ENCODE assay signal across 14 mouse cellular contexts in the genomic region with DNA sequence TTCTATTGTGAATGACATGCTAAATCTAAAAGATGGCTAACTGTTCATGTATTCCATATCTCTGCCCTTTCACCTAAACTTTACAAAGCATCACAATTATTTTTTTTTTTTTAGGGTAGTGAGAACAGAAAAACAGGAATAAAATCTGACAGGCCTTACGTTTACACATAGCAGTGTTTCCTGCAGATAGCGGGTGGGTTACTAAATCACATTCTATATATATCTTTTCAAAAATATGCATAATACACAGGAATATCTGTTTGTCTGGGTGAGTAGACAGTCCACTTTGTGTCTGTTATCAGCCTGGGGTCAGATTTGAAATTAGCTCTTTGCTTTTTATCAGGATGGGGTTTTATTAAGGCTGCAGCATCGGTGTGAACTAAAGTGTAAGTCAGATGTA.
"Had no signal": no experiment of that assay in that cellular context is flagged by ENCODE, and none has a peak within 500 bp of the region (broad histone marks: within the 10 kb centered on the region; RNA-seq: fewer than 3 reads in every experiment).

No protein-coding gene starts in this region.

- ATAC-seq: lung, postnatal 0 days; midbrain, embryonic 13.5 days; midbrain, embryonic 15.5 days had no signal

- H3K4me1 ChIP-seq: lung, embryonic 15.5 days; neural tube, embryonic 12.5 days; stomach, embryonic 15.5 days had no signal

- H3K4me3 ChIP-seq: lung, embryonic 15.5 days; megakaryocyte, embryonic 14.5 days; midbrain, embryonic 13.5 days; midbrain, embryonic 15.5 days; neural tube, embryonic 12.5 days; stomach, embryonic 15.5 days had no signal

- DNase-seq: lung, adult 18-20 months; lung, postnatal 14 days; lung, postnatal 36 days; right cerebral cortex, postnatal 14 days; thymus, adult 2 months; thymus, postnatal 25 days; thymus, postnatal 4 days had no signal
